Mouse (Mus musculus) macrophage (primary cell): Measurements from ENCODE around the gene Cacna1f. TPM values are rescaled to one million over a fixed set of nuclear protein-coding genes. Genes with fewer than 3 reads are reported as not detected.

Experiments
- H3K27ac ChIP-seq: fragments of 350-480 bp; formaldehyde crosslinking; 2 replicates; pipeline ENCODE4 v1.9.0; 2021
- H3K36me3 ChIP-seq: fragments of 350-480 bp; formaldehyde crosslinking; 2 replicates; pipeline ENCODE4 v1.9.0; 2021; ENCODE audit errors: inconsistent target
- H3K4me3 ChIP-seq: fragments of 350-480 bp; formaldehyde crosslinking; 2 replicates; pipeline ENCODE4 v1.9.0; 2021; ENCODE audit errors: inconsistent target
- H3K79me2 ChIP-seq: fragments of 350-480 bp; formaldehyde crosslinking; 2 replicates; pipeline ENCODE4 v1.9.0; 2021; ENCODE audit errors: inconsistent target
- WGBS: methylation state at CpG from one replicate; pipeline ENCODE4 v1.1.7; 2026; ENCODE audit warnings: inconsistent platforms; ENCODE audit not compliant: missing documents; 5-methylcytosine and 5-hydroxymethylcytosine counted together
- polyA plus RNA-seq: library from polyadenylated mRNA; stranded (reverse); fragments of 250-400 nt; gene quantifications from 3 replicates; pipeline ENCODE4 v1.2.4, GENCODE M21; 2018; ENCODE audit warnings: inconsistent platforms

The Cacna1f gene
- polyA plus RNA-seq, 1 experiment from 2014 or later = 0.09 TPM

DNA sequence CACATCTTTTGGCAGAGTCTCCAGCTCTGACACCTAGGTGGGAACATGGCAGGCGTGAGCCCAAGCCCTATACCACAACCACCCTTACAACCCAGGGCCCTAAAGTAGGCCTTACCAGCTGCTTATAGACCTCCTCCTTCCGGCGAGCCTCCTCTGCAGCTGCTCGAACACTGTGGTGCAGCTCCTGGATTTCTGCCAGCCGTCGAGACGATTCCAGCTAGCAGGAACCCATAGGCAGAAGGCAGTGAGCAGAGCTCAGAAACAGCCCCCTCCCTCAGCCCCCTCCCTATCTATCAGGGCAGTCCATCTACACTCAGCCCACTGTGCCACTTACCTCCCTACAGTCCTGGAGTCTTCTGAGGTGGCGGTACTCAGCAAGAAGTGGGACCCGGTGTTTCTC, 11.5 kb upstream of the Cacna1f start:
- H3K4me3 ChIP-seq = no peak overlapping the region
- H3K27ac ChIP-seq = no peak overlapping the region
- WGBS = 96% methylated on average over 9 of the region's 9 CpGs
- H3K79me2 ChIP-seq = no peaks in the 10 kb centered on the region; the same call in 1 of the 2 replicates
- peaks cover 18% of the 10 kb centered on the region; the same call in 1 of the 2 replicates for H3K36me3 ChIP-seq

DNA sequence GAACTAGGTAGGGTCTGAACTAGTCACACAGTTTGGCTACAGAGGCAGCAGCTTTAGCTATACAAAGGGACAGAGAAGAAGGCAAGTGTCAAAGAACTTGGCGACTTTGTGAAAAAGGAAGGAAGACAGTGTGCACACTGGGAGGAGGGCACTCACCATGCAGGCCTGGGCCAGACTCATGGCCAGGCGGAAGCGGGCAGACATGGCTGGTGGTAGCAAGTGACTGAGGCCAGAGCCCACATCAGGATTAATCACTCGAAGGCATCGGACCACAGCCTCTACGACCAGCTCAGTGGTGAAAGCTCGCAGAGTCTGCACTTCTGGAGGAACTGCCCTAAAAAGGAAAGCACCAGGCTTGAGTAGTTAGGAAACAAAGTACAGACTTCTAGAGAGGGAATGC, 2.9 kb upstream of the Cacna1f start:
- peaks cover 33% of the 10 kb centered on the region; the same call in 1 of the 2 replicates for H3K79me2 ChIP-seq
- 25% methylated on average over 5 of the region's 7 CpGs for WGBS
- peak overlapping the region; percentile 31; the same call in 1 of the 2 replicates for H3K27ac ChIP-seq
- peak overlapping the region; percentile 61 for H3K4me3 ChIP-seq
- no peaks in the 10 kb centered on the region for H3K36me3 ChIP-seq

DNA sequence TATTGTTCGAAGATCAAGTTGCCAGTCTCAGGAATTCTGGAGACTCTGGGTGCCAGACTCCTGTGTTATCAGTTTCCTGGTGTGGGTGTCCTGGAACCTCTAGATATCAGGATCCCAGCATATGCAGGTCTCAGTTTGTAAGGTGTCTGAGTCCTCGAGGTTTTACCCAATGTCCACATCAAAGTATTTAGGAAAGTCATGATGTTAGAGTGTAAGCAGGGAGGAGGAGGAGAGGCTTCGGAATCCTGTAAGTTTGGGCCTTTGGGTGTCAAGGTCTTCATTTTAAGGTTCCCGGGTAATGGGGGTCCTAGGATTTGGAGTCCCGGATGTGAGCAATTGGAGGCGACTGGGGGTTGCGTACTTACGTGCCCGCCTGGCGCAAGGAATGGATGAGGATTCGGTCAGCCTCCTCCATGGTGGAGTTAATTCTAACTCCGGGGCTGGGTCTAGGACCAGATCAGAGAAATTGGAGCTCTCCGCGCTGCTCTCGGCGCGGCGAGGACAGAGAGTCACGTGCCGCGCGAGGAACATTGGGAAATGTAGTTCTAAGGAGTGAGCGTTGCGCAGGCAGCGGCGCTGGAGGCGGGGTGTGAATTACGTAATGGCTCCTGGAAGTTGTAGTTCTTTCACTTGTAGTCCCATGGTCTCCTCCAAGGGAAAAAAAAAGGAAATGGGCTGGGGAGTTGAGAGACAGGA, 1.9 kb upstream of the Cacna1f start, which contains the start of gene Ccdc22:
Gene Ccdc22 (minus strand): TSS at position 639 of the 696 bp plus-strand sequence.
- 17% methylated on average over 28 of the region's 28 CpGs for WGBS
- peak within 1 kb of the TSS; percentile 61 for H3K4me3 ChIP-seq
- H3K27ac ChIP-seq = peak within 1 kb of the TSS; percentile 31
- H3K36me3 ChIP-seq = no peaks in the 10 kb centered on the region
- H3K79me2 ChIP-seq = peaks cover 33% of the 10 kb centered on the region; the same call in 1 of the 2 replicates

DNA sequence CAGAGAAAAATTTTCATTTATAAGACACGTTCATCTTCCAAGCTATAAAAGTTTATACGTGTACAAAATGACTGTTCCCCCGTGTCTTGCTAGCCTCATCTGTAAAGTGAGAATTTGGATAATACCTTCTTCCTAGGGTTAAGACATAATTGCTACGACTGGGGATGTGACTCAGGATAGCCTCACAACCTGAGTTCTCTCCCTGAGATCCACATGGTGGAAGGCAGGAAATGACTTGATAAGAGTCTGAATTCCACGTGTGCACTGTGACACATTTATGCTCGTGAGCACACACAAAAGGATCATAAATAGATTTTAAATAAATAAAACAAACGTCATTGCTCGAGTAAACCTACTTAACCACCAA, 1.3 kb upstream of the Cacna1f start:
- 34% methylated on average over 6 of the region's 8 CpGs for WGBS
- Histone ChIP-seq H3K27ac (no peak overlapping the region), H3K36me3 (no peaks in the 10 kb centered on the region), H3K4me3 (peak overlapping the region; percentile 61; the same call in 1 of the 2 replicates), H3K79me2 (peaks cover 33% of the 10 kb centered on the region; the same call in 1 of the 2 replicates)

DNA sequence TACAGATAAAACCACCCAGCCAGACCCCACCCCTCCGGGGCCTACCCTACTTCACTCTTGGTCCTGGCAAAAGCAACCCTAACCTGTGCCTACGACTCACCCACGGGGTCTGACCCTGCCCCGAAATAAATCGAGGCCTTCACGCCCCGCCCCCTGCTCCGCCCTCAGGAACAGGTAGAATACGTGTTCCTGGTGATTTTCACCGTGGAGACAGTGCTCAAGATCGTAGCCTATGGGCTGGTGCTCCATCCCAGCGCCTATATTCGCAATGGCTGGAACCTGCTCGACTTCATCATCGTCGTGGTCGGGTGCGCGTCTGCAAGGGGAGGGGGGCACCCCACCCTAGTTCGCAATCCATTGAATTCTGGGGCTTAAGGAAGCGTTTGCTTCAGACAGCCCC, 3.2 kb downstream of the Cacna1f start:
- 31% methylated on average over 21 of the region's 21 CpGs for WGBS
- Histone ChIP-seq H3K27ac (no peak overlapping the region), H3K4me3 (no peak overlapping the region), H3K36me3 (no peaks in the 10 kb centered on the region), H3K79me2 (peaks cover under 1% of the 10 kb centered on the region; the same call in 1 of the 2 replicates)

DNA sequence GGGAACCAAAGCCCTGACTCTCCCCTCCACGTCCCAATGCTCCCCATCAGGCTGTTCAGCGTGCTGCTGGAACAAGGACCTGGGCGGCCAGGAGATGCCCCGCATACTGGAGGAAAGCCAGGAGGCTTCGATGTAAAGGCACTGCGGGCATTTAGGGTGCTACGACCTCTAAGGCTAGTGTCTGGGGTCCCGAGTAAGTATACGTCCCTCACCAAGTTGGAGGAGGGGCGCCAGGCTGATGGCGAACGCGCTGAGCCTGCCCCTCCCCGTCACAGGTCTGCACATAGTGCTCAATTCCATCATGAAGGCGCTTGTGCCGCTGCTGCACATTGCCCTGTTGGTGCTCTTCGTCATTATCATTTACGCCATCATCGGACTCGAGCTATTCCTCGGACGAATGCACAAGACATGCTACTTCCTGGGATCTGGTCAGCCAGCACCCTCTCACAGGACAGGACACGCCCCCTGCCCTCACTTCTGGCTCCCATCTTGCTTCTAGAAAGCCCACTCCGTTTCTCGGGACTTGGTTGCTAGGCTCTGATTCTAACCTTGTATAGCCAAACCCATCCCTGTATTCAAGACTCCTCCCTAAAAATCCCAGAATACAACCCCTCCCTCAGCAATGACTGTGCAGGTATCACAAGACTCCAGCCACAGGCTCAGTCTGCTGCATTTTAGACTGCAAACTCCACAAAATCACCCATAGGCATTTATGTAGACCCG, 3.8 kb downstream of the Cacna1f start:
- Histone ChIP-seq H3K36me3 (no peaks in the 10 kb centered on the region), H3K4me3 (no peak overlapping the region), H3K27ac (no peak overlapping the region), H3K79me2 (no peaks in the 10 kb centered on the region)
- 32% methylated on average over 24 of the region's 26 CpGs for WGBS

DNA sequence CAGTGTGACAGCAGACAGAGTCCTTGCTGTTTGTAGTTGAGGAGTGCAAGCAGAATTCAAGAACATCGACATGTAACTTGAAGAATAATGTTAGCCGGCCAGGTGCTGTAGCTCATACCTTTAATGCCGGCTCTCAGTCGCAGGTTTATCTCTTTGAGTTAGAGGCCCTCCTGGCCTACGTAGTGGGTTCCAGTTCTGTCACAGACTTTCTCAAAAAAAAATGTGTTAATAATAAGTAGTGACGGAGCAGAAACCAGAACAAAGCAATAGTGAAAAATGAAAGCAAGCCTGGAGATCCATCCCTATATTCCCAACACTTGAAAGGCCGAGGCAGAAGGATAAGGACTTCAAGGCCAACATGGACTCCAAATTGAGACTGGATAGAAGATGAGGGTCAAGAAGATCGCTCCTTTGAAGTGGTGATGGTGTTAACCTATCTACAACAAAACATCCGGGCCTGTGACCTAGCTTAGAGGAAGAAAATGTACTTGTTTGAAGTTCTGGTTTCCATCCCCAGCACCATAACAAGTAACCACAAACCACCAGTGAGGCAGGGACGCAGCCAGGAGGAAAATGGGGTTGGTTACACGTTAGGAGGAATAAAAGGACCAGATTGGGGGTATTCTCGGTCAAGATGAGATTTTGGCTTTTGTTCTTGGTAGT, 11.1 kb downstream of the Cacna1f start:
- no peak overlapping the region for H3K27ac ChIP-seq
- WGBS = 68% methylated on average over 12 of the region's 12 CpGs

DNA sequence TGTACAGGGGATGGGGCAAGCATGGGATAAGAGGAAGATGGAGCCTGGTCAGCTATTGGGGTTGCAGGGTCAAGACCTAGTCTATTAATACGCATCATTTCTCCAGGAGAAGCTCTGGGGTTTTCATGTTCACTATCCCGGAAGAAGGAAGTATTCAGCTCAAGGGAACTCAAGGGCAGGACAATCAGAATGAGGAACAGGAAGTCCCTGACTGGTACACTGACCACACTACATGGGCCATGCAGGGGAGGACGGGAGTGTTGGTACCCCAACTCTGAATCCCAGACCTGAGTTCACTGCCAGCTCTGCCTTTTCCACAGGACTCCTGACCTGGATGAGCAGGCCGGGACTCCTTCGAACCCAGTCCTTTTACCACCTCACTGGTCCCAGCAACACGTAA, 25.7 kb downstream of the Cacna1f start:
- no peak overlapping the region for H3K27ac ChIP-seq
- H3K79me2 ChIP-seq = no peaks in the 10 kb centered on the region
- 71% methylated on average over 6 of the region's 6 CpGs for WGBS
- no peak overlapping the region for H3K4me3 ChIP-seq
- no peaks in the 10 kb centered on the region for H3K36me3 ChIP-seq

More for the DNA sequence above, 11.1 kb downstream of the Cacna1f start:
- Histone ChIP-seq H3K79me2 (no peaks in the 10 kb centered on the region), H3K36me3 (no peaks in the 10 kb centered on the region), H3K4me3 (no peak overlapping the region)

DNA sequence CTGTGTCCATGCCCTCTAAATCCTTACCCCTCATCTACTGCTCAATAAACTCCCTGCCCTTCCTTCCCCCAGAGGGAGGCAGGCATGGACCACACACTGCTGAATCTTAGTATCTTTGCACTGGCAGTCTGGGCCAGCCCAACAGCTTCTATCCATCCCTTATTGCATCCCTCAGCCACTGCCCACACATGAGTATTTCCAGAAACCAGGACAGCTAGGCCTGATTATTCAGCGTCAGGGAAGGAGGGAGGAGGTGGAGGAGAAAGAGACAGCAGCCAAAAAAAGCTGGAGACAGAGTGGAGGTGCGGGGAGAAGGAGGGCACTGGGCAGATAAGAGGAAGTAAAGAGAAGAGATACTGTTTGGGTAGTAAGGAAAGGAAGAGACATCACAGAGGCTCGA, 28.2 kb downstream of the Cacna1f start:
- Histone ChIP-seq H3K79me2 (no peaks in the 10 kb centered on the region), H3K36me3 (no peaks in the 10 kb centered on the region), H3K27ac (no peak overlapping the region), H3K4me3 (no peak overlapping the region)
- 67% methylated on average over 3 of the region's 3 CpGs for WGBS

DNA sequence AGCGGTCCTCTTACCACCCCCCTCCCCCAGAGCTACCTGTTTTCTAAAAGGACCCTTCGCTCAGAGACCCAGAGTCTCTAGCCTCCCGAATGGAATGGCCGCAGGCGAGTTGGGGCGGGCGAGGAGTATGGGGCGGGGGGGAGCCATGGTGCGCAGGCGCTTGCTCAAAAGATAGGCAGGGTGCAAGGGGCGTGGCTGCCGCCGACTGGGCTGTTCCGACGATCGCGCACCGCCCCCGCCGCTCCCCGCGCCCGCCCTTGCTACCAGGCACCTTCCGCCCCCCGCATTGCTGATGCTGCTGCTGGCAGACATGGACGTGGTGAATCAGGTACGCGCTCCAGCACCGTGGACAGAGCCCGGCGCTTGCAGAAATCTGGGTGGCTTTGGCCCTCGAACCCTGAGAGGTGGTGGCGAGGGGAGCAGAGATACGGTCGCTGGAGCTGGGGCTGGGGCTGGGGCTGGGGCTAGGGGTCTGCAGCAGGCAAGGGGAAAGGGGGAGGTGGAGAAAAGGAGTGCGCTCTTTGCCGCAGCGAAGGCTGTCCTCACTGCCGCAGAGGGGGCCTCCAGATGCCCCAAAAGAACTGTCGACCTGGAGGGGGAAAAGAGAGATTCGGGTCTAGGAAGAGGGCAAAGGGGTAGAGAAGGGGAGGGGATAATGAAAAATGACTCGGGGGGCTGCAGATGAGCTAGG, 31.7 kb downstream of the Cacna1f start, which contains the start of gene Syp:
Gene Syp (plus strand): TSS at position 71 of the 691 bp plus-strand sequence.
- peak within 1 kb of the TSS; percentile 0; the same call in 1 of the 2 replicates for H3K4me3 ChIP-seq
- H3K27ac ChIP-seq = no peak within 1 kb of the TSS
- no peaks in the 10 kb centered on the region for H3K36me3 ChIP-seq
- WGBS = 23% methylated on average over 35 of the region's 42 CpGs
- no peaks in the 10 kb centered on the region for H3K79me2 ChIP-seq

DNA sequence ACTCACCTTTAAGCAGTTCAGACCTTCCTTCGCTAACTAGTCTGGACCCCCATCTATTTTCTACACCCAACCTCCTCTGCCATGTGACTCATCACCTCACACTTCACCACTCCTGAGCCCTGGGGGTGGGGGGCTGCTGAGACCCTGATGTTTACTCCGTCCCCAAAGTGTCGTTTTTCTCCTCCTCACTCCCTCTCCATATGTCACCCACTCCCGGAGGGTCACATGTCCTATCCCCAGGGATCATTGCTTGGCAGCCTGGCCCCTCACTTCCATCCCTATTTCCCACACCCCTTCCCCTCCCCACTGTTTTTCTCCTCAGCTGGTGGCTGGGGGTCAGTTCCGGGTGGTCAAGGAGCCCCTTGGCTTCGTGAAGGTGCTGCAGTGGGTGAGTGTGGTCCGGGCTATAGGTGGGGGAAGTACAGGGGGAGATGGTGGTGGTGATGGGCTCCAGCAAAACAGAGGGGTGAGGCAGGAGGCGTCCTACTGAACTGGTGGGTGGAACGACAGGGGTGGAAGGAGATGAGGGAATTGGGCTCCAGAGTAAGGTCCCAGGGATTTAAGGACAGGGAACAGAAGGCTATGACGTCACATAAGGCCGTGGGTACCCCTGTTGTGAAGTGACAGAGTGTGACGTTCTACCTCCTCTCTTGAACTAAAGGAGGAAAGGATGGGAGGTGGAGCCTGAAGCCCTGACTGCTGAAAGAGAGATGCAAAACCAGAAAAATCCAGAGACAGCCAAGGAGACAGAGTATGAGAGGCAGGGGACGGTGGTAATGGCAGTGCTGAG, 32.8 kb downstream of the Cacna1f start:
- WGBS = 40% methylated on average over 10 of the region's 13 CpGs
- Histone ChIP-seq H3K4me3 (no peak overlapping the region), H3K36me3 (no peaks in the 10 kb centered on the region), H3K79me2 (no peaks in the 10 kb centered on the region), H3K27ac (no peak overlapping the region)

DNA sequence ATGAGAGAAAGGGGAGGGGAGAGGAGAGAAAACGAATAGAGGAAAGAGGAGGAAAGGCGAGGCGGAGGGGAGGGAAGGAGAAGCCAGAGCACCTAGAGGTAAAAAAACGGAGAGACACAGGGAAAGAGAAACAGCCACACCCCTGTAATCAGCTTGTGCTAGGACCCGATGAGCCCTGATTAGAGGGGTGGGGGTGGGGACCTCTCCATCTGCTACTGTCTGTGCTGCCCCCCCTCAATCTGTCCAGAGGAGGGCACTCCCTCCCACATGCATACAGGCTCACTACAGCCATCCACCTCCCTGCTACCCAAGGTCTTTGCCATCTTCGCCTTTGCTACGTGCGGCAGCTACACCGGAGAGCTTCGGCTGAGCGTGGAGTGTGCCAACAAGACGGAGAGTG, 33.9 kb downstream of the Cacna1f start:
- no peak overlapping the region for H3K4me3 ChIP-seq
- H3K27ac ChIP-seq = no peak overlapping the region
- 64% methylated on average over 8 of the region's 12 CpGs for WGBS
- no peaks in the 10 kb centered on the region for H3K36me3 ChIP-seq
- no peaks in the 10 kb centered on the region for H3K79me2 ChIP-seq

DNA sequence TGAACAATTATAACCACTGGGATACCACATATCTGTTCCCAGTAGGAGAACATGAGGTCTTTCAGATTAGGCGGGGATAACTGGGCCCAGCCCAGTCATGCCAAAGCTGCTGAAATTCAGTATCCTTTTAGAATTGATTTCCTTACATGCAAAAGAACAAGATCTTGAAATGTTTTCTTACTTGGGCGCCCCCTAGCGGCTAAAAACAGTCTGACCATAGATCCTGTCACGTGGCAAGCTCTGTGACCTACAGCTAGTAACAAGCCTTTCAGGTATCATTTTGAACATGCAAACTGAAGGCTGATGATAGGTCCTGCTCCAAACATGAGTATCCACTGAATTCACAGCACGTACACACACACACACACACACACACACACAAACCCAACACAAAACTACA, 38.5 kb downstream of the Cacna1f start:
- Histone ChIP-seq H3K27ac (no peak overlapping the region), H3K4me3 (no peak overlapping the region), H3K79me2 (no peaks in the 10 kb centered on the region), H3K36me3 (no peaks in the 10 kb centered on the region)
- 17% methylated on average over 5 of the region's 5 CpGs for WGBS
